Mouse (Mus musculus) midbrain, embryonic 14.5 days (tissue): ENCODE results near the gene Tex264. TPM values are rescaled to one million over a fixed set of nuclear protein-coding genes. Genes with fewer than 3 reads are reported as not detected.
"Not testable (repeated sequence)": the region's sequence is repeated elsewhere in the genome, so short reads cannot be mapped to it uniquely, and the experiment has no call there.

ENCODE experiments used
- ATAC-seq: fragments of 200-750 bp; cut with Nextera tagmentation; 2 replicates; pipeline ENCODE4 v1.8.0; 2017; ENCODE audit warnings: moderate number of reproducible peaks, moderate library complexity; ENCODE audit not compliant: low FRiP score, low TSS enrichment
- DNase-seq: peaks from one replicate; pipeline ENCODE4 v3.0.0-alpha.2; 2015
- H3K27ac ChIP-seq: fragments of 300-500 bp; sonication (generic); replicated peaks from 2 replicates; pipeline ENCODE4 v1.5.1; 2014; ENCODE audit warnings: mild to moderate bottlenecking, low read depth, low read length, moderate library complexity
- H3K27me3 ChIP-seq: fragments of 300-500 bp; sonication (generic); 2 replicates; pipeline ENCODE4 v1.6.1; 2014; ENCODE audit warnings: low read length, control low read depth, mixed read lengths; ENCODE audit not compliant: control insufficient read depth, insufficient read depth
- H3K36me3 ChIP-seq: fragments of 300-500 bp; sonication (generic); 2 replicates; pipeline ENCODE4 v1.6.1; 2014; ENCODE audit warnings: low read length, control low read depth; ENCODE audit not compliant: control insufficient read depth, insufficient read depth
- H3K4me1 ChIP-seq: fragments of 300-500 bp; sonication (generic); 2 replicates; pipeline ENCODE4 v1.6.1; 2014; ENCODE audit warnings: mild to moderate bottlenecking, antibody characterized with exemption, low read length, control low read depth; ENCODE audit not compliant: control insufficient read depth, insufficient read depth
- H3K4me2 ChIP-seq: fragments of 300-500 bp; sonication (generic); 2 replicates; pipeline ENCODE4 v1.6.1; 2014; ENCODE audit warnings: mild to moderate bottlenecking, low read length, moderate library complexity
- H3K4me3 ChIP-seq: fragments of 300-500 bp; sonication (generic); replicated peaks from 2 replicates; pipeline ENCODE4 v1.5.1; 2014; ENCODE audit warnings: low read depth, low read length
- H3K9ac ChIP-seq: fragments of 300-500 bp; sonication (generic); replicated peaks from 2 replicates; pipeline ENCODE4 v1.6.1; 2014; ENCODE audit warnings: mild to moderate bottlenecking, low read length, moderate library complexity
- H3K9me3 ChIP-seq: fragments of 300-500 bp; sonication (generic); 2 replicates; pipeline ENCODE4 v1.6.1; 2016; ENCODE audit warnings: low read length, control low read depth, mixed read lengths; ENCODE audit not compliant: control insufficient read depth
- WGBS: fragments of 180-500 bp; shearing (Covaris S2); extraction: QIAGEN DNeasy Blood & Tissue Kit; methylation state at CpG from one replicate; pipeline ENCODE4 v1.1.7; 2014; 5-methylcytosine and 5-hydroxymethylcytosine counted together
- polyA plus RNA-seq: library from polyadenylated mRNA; unstranded; fragments of >200 nt; fragmentation: Nextera tagmentation; extraction: Ambion mirVana; gene quantifications from 2 replicates; pipeline ENCODE4 v1.2.1, GENCODE M21; 2014

Tex264 gene
- polyA plus RNA-seq, 1 experiment from 2014 or later, result 53.6 TPM

- H3K4me3 ChIP-seq, result no peak overlapping the region
- H3K9ac ChIP-seq, result no peak overlapping the region
- H3K27ac ChIP-seq, result no peak overlapping the region
- H3K9me3 ChIP-seq, result no peaks in the 10 kb centered on the region
- 41% methylated on average over 5 of the region's 5 CpGs for WGBS
- no peaks in the 10 kb centered on the region for H3K36me3 ChIP-seq
- H3K4me2 ChIP-seq, result no peak overlapping the region
- no peak for ATAC-seq
- no peaks in the 10 kb centered on the region for H3K4me1 ChIP-seq
- no peaks in the 10 kb centered on the region for H3K27me3 ChIP-seq
- DNase-seq, result no peak
Measured at GRCm38 (mm10) chr9:106641346-106641745, 44.4 kb downstream of the Tex264 start.

- 96% methylated on average over 8 of the region's 8 CpGs for WGBS
- DNase-seq, result no peak
Measured at GRCm38 (mm10) chr9:106638154-106638553, 47.6 kb downstream of the Tex264 start.

DNA sequence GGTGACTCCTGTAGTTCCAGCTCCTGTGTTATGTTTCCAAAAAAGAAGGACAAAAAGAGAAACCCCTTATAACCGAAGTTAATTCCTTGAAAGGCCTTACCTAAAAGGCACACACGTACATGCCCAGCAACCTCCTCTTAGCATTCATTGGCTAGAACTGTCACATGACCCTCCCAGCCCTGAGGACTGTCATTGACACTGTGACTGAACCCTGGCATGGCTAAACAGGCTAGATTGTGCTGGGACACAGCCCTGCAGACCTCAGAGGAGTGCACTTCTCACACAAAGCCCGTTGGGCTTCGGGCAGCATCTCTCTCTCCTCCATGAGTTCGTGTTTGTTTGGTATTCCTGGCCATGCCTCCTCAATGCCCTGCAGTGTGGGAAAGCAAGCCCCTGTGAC is 53.5 kb downstream of the Tex264 start:
- no peak overlapping the region for H3K9ac ChIP-seq
- no peak overlapping the region for H3K4me3 ChIP-seq
- no peaks in the 10 kb centered on the region for H3K27me3 ChIP-seq
- no peaks in the 10 kb centered on the region for H3K4me1 ChIP-seq
- no peaks in the 10 kb centered on the region for H3K36me3 ChIP-seq
- 60% methylated on average over 5 of the region's 5 CpGs for WGBS
- DNase-seq, result no peak
- no peak overlapping the region for H3K4me2 ChIP-seq
- H3K27ac ChIP-seq, result no peak overlapping the region
- ATAC-seq, result no peak
- H3K9me3 ChIP-seq, result no peaks in the 10 kb centered on the region

More at GRCm38 (mm10) chr9:106638154-106638553, 47.6 kb downstream of the Tex264 start:
- H3K27me3 ChIP-seq, result no peaks in the 10 kb centered on the region
- no peak overlapping the region for H3K4me2 ChIP-seq
- no peaks in the 10 kb centered on the region for H3K4me1 ChIP-seq
- H3K27ac ChIP-seq, result no peak overlapping the region
- ATAC-seq, result no peak
- H3K36me3 ChIP-seq, result no peaks in the 10 kb centered on the region
- H3K9me3 ChIP-seq, result no peaks in the 10 kb centered on the region
- no peak overlapping the region for H3K9ac ChIP-seq
- H3K4me3 ChIP-seq, result no peak overlapping the region

GRCm38 (mm10) chr9:106627796-106628195 is 57.9 kb downstream of the Tex264 start:
- 24% methylated on average over 8 of the region's 8 CpGs for WGBS
- H3K9me3 ChIP-seq, H3K9ac ChIP-seq, H3K36me3 ChIP-seq, H3K4me1 ChIP-seq, ATAC-seq, H3K27me3 ChIP-seq, H3K4me3 ChIP-seq, H3K4me2 ChIP-seq, H3K27ac ChIP-seq, DNase-seq: not testable (repeated sequence)

- DNase-seq (no peak), ATAC-seq (no peak)
- Histone ChIP-seq H3K4me3 (no peak within 1 kb of the TSS), H3K9me3 (no peaks in the 10 kb centered on the region), H3K4me1 (no peaks in the 10 kb centered on the region), H3K36me3 (no peaks in the 10 kb centered on the region), H3K4me2 (no peak within 1 kb of the TSS), H3K27me3 (no peaks in the 10 kb centered on the region), H3K27ac (no peak within 1 kb of the TSS), H3K9ac (no peak within 1 kb of the TSS)
- WGBS, result 79% methylated on average over 2 of the region's 2 CpGs
Measured at GRCm38 (mm10) chr9:106626282-106626681, 59.4 kb downstream of the Tex264 start, which contains the start of gene Iqcf6. Iqcf6 (plus strand) TSS chr9:106626582.

GRCm38 (mm10) chr9:106617496-106617895 is 68.2 kb downstream of the Tex264 start:
- Histone ChIP-seq H3K4me3 (no peak overlapping the region), H3K4me2 (no peak overlapping the region), H3K9ac (no peak overlapping the region), H3K4me1 (no peaks in the 10 kb centered on the region), H3K36me3 (no peaks in the 10 kb centered on the region), H3K27ac (no peak overlapping the region), H3K27me3 (no peaks in the 10 kb centered on the region), H3K9me3 (peaks cover 5% of the 10 kb centered on the region; the same call in 1 of the 2 replicates)
- DNase-seq (no peak), ATAC-seq (no peak)
- 87% methylated on average over 3 of the region's 3 CpGs for WGBS

DNA sequence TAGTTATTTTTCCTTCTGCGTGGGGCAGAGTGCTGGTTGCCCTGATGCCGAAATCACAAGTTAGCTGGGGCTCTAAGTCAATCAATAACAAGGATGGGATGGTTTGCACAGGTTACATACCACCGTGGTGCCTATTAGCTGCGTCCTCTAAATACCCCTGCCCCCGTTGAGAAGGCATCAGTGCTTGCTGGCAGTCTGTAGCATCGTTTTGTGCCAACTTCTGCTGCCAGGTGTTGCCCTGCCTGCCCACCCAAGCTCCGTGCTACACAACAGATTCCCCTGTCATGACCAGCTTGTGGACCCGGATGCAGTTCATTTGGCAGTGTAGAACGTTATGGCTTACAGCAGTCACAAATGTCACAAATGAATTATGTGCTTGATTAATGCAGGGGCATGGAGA is 69.4 kb downstream of the Tex264 start:
- DNase-seq (no peak), ATAC-seq (no peak)
- Histone ChIP-seq H3K4me3 (no peak overlapping the region), H3K9me3 (peaks cover 5% of the 10 kb centered on the region; the same call in 1 of the 2 replicates), H3K27me3 (no peaks in the 10 kb centered on the region), H3K4me2 (no peak overlapping the region), H3K36me3 (no peaks in the 10 kb centered on the region), H3K27ac (no peak overlapping the region), H3K9ac (no peak overlapping the region), H3K4me1 (no peaks in the 10 kb centered on the region)
- WGBS, result 91% methylated on average over 9 of the region's 9 CpGs

- DNase-seq (no peak), ATAC-seq (no peak)
- Histone ChIP-seq H3K4me2 (no peak overlapping the region), H3K9ac (no peak overlapping the region), H3K27ac (no peak overlapping the region), H3K4me3 (no peak overlapping the region), H3K9me3 (peaks cover 5% of the 10 kb centered on the region; the same call in 1 of the 2 replicates), H3K27me3 (no peaks in the 10 kb centered on the region), H3K4me1 (no peaks in the 10 kb centered on the region), H3K36me3 (no peaks in the 10 kb centered on the region)
- WGBS, result 46% methylated on average over 3 of the region's 3 CpGs
Measured at GRCm38 (mm10) chr9:106614616-106615015, 71.1 kb downstream of the Tex264 start.

- no peak overlapping the region for H3K4me3 ChIP-seq
- ATAC-seq (no peak), DNase-seq (no peak)
- no peak overlapping the region for H3K4me2 ChIP-seq
- no peaks in the 10 kb centered on the region for H3K27me3 ChIP-seq
- no peaks in the 10 kb centered on the region for H3K36me3 ChIP-seq
- H3K9ac ChIP-seq, result no peak overlapping the region
- H3K4me1 ChIP-seq, result no peaks in the 10 kb centered on the region
- H3K9me3 ChIP-seq, result no peaks in the 10 kb centered on the region
- 68% methylated on average over 2 of the region's 2 CpGs for WGBS
- H3K27ac ChIP-seq, result no peak overlapping the region
Measured at GRCm38 (mm10) chr9:106613951-106614350, 71.8 kb downstream of the Tex264 start.
